Mouse (Mus musculus): ENCODE results near the gene Chd3.
"Not testable (repeated sequence)": the region's sequence is repeated elsewhere in the genome, so short reads cannot be mapped to it uniquely, and the experiment has no call there.

Gene Chd3

GRCm38 (mm10) chr11:69325628-69326407 is 43.4 kb downstream of the Chd3 start, which contains the start of gene Kcnab3:
Gene Kcnab3 (plus strand): TSS chr11:69326258.
- DNase-seq (ENCODE audit: low read depth in 1 of 2, low spot score in 2 of 2): peak; percentile 76 to 77

DNA sequence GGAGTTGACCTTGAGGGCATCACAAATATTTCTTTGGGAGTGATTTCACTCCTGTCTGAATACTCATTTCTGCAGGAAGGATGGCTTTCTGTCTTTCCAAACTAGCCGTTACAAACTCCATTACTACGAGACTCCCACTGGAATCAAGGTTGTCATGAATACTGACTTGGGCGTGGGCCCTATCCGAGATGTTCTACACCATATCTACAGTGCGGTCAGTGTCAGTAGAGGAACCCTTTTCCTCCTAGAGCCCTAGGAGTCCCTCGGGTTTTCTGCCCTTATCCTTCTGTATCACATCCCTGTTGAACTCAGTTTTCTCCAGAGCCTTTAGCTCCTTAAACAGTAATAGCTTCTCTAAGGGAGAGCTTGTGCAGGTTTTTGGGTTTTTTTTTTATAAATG is 44.5 kb downstream of the Chd3 start:
- DNase-seq (ENCODE audit: low read depth in 1 of 2, low spot score in 2 of 2): no peak

GRCm38 (mm10) chr11:69323667-69324111 is 45.5 kb downstream of the Chd3 start, which contains the start of the genes Cntrob and Trappc1:
Gene Cntrob (minus strand): TSS chr11:69323775.
Gene Trappc1 (plus strand): TSS chr11:69323980.
- DNase-seq (ENCODE audit: low read depth in 1 of 2, low spot score in 2 of 2): peak; percentile 98 to 99

GRCm38 (mm10) chr11:69322693-69323471 is 46.3 kb downstream of the Chd3 start:
- no peak for DNase-seq (ENCODE audit: low read depth in 1 of 2, low spot score in 2 of 2)

GRCm38 (mm10) chr11:69322010-69322409 is 47.2 kb downstream of the Chd3 start:
- no peak for DNase-seq (ENCODE audit: low read depth in 1 of 2, low spot score in 2 of 2)

GRCm38 (mm10) chr11:69321580-69321979 is 47.6 kb downstream of the Chd3 start:
- no peak for DNase-seq (ENCODE audit: low read depth in 1 of 2, low spot score in 2 of 2)

DNA sequence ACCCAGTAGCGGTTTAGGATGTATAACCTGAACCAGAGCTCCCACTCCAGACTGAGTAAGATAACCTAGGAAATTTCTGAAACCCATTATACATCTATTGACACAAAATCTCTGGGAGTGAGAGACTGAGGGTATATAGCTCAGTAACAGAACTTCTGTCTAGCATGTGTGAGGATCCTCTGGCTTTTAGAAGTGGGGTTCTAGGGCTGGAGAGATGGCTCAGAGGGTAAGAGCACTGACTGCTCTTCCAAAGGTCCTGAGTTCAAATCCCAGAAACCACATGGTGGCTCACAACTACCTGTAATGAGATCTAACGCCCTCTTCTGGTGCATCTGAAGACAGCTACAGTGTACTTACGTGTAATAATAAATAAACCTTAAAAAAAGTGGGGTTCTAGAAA is 51.2 kb downstream of the Chd3 start:
- DNase-seq (ENCODE audit: low read depth in 1 of 2, low spot score in 2 of 2): not testable (repeated sequence)

GRCm38 (mm10) chr11:69316361-69316760 is 52.8 kb downstream of the Chd3 start:
- DNase-seq (ENCODE audit: low read depth in 1 of 2, low spot score in 2 of 2): no peak

DNA sequence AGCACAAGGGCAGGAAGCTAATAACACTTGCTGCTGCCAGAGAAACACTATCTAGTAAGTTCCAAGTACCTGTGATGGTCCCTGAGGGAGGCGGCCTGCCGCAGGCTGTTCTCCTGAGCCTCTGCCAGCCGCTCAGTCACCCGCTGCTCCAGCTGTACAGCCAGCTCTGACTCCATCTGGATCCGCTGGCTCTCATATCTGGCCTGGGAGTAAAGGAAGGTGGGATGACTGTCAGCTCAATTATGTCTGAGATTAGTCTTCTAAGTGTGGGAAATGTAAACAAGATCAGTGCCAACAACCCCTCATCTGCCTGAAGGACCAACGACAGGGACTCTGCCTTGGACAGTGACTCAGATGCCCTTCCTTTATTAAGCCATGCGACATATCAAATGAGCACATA is 57.9 kb downstream of the Chd3 start:
- DNase-seq (ENCODE audit: low read depth in 1 of 2, low spot score in 2 of 2): no peak

DNA sequence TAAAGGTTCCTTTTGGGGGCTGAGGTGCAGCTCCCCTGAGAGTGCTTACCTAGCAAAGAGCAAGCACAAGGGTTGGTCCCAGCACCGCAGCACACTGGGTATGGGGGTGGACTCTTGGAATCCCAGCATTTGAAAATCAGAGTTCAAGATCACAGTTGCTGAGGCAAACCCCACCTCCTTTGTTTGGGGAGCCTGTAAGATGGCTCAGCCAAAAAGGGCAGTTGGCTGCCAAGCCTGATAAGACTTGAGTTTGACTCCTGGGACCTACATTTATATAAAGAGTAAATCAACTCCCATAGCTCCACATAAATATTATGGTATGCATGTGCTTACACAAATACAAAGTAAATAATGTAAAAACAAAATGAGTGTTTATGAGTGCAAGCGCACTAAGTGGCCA is 63.2 kb downstream of the Chd3 start:
- no peak for DNase-seq (ENCODE audit: low read depth in 1 of 2, low spot score in 2 of 2)

DNA sequence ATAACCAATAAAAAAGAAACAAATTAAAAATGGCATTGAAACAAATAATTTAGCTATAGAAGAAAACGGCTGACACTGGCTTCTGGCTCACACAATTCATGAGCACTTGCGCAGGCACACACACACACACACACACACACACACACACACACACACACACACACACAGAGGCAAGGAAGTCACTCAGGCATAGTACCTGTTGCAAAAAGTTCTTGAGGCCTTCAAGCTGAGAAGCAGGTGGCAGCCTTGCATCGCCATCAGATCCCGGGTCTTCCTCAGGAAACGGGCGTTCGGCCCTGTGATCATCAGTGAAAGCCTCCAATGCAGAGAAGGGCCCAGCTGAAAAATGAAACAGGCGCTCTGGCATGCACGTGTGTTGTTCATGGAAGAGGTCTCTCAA is 63.9 kb downstream of the Chd3 start:
- DNase-seq (ENCODE audit: low read depth in 1 of 2, low spot score in 2 of 2): no peak

GRCm38 (mm10) chr11:69302817-69303216 is 66.4 kb downstream of the Chd3 start:
- DNase-seq (ENCODE audit: low read depth in 1 of 2, low spot score in 2 of 2): no peak

GRCm38 (mm10) chr11:69298231-69298630 is 71.0 kb downstream of the Chd3 start:
- no peak for DNase-seq (ENCODE audit: low read depth in 1 of 2, low spot score in 2 of 2)

DNA sequence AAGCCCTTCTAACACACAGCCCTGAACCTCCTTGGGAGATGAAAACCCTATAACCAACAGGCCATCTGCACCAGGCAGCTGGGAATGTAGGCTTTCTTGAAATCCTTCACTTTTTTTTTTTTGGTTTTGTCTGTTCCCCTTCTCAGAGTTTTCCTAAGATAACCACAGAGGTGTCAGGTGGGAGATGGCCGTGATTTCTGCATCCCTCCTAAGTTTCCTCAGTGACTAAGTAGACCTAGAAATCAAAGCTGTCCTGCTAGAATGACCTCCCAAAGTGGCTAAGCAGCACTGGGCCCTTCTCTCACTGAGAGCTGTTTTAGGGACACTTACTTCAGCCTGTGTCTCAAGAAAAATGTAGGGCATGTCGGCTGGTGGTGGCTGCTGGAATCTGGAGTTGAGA is 71.4 kb downstream of the Chd3 start:
- no peak for DNase-seq (ENCODE audit: low read depth in 1 of 2, low spot score in 2 of 2)

DNA sequence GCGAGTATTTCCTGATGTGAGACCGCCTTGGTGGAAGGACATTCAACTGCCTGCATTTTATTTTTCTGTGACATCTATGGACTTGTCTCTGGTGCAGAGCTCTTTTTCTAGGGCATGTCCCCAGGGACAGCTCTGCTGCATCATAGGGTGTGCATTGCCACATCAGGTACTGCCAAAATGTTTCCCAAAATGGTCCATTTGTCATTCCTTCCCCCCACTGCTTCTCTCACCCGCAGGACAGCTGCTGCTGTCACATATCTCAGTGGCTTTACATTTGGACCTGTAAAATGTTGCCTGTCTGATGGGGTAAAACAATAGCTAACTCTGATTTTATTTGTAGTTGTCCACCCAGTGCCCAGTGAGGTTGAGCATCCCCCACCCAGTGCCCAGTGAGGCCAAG is 73.9 kb downstream of the Chd3 start:
- no peak for DNase-seq (ENCODE audit: low read depth in 1 of 2, low spot score in 2 of 2)
